Mouse (Mus musculus) small intestine, adult 2 months (tissue): ENCODE data around the gene Pgap1.

ENCODE experiments used
- CTCF ChIP-seq: fragments of 200-500 bp; IDR thresholded peaks from 2 replicates; pipeline ENCODE4 v1.5.1; 2012; ENCODE audit warnings: low read depth, mild to moderate bottlenecking, control low read depth, inconsistent platforms, low read length, moderate library complexity, mixed read lengths; ENCODE audit not compliant: insufficient replicate concordance, insufficient read length; ENCODE audit errors: extremely low read depth
- POLR2A ChIP-seq: fragments of 200-500 bp; IDR thresholded peaks from 2 replicates; pipeline ENCODE4 v1.6.1; 2012; ENCODE audit warnings: low read depth, mild to moderate bottlenecking, control low read depth, inconsistent platforms, low read length, moderate library complexity

- no peak for TF ChIP-seq POLR2A
- no peak for TF ChIP-seq CTCF
Measured at GRCm38 (mm10) chr1:54467366-54467765, 90.1 kb downstream of the Pgap1 start.
